Mouse (Mus musculus): ENCODE data around the gene Wscd1.

The Wscd1 gene

DNA sequence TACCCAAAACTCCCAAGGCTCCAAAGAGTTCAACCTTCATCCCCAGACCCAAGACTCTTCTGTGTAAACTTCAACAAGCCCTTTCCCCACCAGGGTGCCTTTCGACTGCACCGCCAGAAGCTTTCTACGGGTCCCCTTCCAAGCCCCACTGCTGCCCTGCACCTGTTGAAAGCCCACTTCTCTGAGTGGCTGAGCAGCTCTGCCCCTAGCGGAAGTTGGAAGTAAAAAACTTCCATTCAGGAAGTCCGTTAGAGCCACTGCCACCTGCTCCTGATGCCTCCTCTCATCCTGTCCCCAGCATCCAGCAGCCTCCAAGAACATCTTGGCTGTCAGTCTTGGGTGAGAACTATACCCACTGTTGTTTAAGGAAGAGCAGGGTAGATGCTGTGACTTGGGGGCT, at the start of gene Wscd1:
Gene Wscd1, plus strand, starts transcription at position 250 of the 400 bp plus-strand sequence.
- no peak for DNase-seq (ENCODE audit: low spot score)

DNA sequence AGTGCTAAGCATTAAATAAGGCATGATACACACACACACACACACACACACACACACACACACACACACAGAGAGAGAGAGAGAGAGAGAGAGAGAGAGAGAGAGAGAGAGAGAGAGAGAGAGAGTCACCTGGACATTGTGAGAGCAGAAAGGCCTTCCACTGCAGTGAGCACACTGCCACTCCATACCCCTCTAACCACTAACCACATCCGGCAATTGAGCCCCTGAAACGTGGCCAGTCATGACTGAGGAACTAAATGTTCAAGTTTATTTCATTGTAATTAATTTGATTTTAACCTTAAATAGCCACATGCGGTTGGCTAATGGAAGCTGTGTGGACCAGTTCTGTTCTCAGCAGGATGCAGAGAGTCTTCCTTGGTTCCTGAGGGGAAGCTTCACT, 21.7 kb upstream of the Wscd1 start:
- no peak for DNase-seq (ENCODE audit: low spot score)

DNA sequence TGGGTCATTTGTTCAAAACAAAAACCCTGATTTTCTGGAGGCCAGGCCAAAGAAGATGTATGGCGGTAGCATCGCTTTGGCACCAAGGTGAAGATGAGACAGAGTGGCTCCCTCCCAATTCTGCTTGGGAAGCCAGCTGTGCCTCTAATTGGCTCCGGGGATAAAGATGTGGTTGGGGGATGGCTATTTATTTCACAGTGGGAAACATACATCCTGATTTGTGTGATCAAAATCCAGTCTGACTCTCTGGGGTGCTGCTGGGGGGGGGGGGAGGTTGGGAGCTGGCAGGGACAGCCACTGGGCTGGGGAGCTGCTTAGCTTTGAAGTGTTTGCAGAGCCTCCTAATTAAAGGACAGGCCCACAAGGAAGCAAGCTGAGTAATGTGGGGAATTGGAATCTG, 20.4 kb upstream of the Wscd1 start:
- DNase-seq (ENCODE audit: low spot score) = no peak

DNA sequence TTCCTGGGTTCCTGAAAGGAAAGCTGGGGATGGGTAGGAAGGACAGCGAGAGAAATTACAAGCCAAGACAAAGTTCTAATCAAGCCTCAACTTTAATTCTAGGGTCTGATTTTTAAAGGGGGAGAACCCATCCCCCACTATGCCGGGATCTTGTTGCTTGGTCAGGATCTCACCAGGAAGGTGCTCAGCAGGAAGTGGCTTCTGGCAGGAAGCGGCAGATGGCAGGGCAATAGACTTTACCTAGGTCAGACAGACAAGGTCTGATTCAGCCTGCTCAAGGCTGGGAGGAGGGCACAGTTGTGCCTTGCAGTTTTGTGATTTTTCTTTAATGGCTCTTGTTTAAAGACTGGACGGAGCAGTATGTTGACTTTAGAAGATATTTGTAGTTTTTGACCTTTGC, 15.9 kb upstream of the Wscd1 start:
- DNase-seq (ENCODE audit: low spot score) = no peak

DNA sequence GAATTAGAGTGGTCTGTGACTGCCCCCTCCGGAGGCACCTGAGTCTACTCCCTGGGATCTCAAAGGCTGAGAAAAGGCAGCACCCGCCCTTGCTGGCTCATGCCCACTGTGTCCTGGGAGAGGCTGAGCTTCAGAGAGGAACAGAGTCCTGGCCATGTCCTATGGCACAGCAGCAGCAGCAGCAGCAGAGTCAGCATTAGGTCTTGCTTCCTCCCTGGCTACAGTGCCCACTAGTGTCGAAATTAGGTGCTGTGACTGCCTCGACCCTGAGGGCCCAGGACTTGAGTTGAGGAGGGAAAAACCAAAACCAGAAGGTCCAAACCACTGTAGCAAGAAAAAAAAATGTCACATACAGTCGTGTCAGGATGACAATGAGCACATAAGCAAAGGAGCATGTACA, 12.6 kb upstream of the Wscd1 start:
- DNase-seq (ENCODE audit: low spot score) = no peak

DNA sequence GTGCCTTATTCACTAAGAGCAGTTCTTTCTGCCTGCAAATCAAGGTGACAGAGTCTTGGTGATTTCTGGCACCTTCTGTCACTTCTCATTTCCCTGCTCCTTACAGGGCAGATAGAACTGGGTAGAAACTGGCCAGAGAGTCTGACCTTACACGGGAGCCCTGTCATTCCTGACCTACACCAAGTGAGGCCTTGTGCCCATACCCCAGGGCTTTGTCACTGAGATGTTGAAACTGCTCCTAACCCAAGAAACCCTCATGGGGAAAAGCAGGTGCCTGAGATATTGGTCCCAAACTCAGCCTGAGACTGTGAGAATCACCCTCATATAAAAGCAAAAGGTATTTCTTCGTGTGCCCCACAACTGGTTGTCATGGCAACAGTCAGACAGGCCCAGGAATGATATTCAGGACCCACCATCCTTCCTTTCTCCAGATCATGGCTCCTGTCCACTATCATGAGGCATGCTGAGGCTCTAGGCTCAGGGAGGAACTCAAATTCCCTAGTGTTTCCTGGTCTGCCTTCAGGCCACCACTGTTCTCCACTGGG, 11.1 kb upstream of the Wscd1 start:
- no peak for DNase-seq (ENCODE audit: low spot score)

DNA sequence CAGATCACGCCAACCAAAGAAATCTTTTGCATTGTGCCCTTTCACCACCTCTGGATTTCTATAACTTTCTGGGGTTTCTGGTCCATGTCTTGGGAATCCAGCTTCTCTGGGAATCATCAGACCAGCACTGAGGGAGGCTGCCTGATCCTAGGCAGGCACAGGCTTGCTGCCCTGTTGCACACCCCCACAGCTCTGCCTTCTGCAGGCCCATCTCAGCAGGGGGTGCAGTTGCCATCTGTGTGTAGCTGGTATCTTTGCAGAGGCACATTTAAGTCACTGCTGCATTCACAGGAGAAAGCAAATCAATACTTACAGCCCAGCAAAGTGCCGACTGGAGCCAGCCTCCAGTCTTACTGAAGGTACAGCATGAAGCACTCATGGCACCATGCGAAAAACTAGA, 3.8 kb upstream of the Wscd1 start:
- DNase-seq (ENCODE audit: low spot score) = no peak

DNA sequence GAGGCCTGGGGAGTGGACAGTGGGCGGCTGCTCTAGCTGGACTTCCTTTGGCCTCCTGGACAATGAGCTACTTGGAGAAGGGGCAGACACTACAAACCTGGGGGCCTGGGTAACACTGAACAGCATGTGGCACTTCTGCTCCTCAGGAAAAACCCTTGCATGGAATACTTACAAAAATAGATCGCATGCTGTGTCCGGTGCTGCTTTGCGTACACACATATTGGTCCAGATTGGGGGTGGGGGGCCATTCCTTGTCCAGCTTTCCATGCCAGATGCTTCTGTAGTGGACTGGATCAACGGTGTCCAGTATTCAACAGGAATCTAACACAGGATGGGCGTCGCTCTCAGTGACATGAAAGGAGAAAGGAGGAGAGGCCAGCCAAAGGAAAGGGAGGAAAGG, 2.0 kb upstream of the Wscd1 start:
- DNase-seq (ENCODE audit: low spot score) = no peak

DNA sequence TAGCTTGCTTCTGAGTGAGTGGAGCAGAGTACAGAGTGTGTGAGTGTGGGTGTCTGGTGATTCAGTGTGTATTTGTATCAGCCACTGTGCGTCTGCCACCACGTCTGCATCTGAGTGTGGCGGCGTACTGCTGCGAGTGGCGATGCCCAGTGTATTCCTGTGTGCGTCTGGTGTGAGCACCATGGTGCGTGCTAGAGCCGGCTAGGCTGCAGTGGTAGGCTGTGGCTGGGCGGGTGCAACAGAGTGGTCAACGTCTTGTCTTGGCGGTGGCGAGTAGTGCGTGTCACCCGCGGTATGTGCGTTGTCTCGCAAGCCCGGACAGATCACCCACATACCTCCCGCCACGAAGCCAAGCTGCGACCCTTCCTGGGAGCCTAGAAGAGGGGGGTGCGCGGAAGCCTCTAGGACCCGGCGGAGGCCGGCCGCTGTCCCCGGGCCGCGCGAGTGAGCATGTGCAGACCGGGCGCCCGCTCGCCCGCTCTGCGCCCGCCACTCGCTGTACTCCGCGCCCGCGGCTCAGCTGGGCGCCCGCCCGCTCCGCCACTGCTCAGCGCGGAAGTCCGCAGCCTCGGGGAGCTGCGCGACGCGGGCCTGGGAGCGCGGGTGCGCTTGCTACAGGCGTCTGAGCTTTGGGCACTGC, 934 bp downstream of the Wscd1 start:
- DNase-seq (ENCODE audit: low spot score) = no peak

DNA sequence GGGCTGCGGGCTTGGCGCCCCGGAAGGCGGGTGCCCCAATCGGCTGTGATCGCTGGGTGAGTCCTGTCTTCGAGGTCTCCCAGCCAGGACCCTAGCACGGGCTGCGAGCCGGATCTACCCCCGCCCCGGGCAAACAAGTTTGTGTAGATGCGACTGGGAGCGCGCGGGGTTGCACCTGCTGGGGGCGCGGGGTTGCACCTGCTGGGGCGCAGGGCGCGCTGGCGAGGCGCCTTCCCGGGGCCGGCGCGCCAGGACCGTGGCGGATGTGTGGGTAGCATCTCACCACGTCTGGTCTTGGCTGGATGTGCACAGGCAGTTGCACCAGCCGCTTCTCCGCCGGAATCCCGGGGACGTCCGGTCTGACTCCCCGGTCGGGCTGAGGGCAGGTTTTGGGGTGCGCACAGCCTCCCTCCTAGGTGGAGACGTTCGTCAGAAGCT, 1.5 kb downstream of the Wscd1 start:
- no peak for DNase-seq (ENCODE audit: low spot score)

DNA sequence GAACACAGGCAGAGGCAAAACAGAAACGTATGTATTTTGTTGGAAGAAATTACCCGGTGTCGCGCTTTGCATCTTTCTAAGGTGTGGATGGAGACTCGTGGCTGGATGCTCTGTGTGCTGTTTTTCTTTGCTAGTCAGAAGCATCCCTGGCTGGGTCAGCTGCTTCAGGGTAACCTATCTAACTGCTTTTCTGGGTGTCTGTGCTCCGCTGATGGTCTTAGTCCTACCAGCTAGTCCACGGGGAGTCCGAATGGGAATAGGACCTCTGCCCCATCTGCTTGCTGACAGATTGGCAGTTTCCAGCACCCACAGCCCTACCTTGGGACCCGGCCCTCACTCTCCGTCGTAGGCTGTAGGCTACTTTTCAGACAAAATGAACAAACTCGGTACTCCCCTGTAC, 2.0 kb downstream of the Wscd1 start:
- DNase-seq (ENCODE audit: low spot score) = no peak

DNA sequence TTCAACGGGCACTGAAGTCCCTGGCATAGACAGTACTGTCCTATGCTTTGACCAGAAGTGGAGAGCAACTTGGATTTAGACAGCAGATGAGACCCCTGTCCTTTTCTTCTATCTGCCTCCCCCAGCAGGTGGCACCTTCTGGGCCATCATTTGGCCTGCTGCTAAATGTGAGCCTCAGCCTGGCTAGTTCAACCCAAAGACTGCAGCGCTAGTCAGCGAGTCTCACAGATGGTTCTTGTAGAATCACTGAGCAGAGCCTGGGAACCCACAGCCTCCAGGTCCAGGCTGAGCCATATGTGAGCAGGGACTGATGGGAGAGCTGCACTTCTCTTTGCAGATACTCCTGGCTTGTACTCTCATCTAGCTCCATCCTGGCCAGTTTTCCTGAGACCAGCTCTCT, 2.9 kb downstream of the Wscd1 start:
- no peak for DNase-seq (ENCODE audit: low spot score)

DNA sequence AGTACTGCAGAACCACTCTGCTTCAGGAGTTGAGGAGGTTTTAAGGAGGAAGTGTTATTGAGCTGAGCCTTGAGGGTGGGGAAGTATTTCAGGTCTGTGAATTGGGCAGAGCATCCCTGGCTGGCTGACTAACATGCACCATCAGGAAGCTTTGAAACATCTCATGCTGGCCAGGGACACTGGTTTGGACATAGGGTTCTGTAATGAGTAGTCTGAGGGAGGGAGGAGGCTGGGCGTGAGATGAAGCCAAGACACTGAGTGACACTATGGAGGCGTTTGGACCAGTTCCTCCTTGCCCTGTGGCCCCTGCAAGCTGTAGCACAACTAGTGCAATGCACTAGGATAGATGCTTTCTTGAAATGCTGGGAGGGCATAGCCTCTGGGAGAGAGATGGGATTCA, 5.4 kb downstream of the Wscd1 start:
- no peak for DNase-seq (ENCODE audit: low spot score)

DNA sequence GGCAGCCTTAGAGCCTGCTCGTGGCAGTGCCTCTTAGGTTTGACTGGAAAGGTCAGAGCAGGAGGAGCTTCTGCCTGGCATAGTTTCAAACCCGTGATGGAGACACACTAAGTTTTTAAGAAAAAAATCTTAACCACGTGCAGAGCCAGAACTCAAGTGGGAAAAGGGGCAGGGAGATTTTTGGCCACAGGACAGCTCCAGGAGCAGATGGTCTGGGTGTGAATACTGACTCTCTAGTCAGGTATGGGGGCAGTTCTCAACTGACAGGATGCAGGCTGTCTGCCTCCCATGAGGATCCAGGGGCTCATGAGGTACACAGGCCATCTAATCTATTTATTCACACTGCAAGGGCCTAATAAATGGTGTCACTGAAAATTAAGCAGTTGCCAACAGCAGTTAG, 6.6 kb downstream of the Wscd1 start:
- DNase-seq (ENCODE audit: low spot score) = no peak

DNA sequence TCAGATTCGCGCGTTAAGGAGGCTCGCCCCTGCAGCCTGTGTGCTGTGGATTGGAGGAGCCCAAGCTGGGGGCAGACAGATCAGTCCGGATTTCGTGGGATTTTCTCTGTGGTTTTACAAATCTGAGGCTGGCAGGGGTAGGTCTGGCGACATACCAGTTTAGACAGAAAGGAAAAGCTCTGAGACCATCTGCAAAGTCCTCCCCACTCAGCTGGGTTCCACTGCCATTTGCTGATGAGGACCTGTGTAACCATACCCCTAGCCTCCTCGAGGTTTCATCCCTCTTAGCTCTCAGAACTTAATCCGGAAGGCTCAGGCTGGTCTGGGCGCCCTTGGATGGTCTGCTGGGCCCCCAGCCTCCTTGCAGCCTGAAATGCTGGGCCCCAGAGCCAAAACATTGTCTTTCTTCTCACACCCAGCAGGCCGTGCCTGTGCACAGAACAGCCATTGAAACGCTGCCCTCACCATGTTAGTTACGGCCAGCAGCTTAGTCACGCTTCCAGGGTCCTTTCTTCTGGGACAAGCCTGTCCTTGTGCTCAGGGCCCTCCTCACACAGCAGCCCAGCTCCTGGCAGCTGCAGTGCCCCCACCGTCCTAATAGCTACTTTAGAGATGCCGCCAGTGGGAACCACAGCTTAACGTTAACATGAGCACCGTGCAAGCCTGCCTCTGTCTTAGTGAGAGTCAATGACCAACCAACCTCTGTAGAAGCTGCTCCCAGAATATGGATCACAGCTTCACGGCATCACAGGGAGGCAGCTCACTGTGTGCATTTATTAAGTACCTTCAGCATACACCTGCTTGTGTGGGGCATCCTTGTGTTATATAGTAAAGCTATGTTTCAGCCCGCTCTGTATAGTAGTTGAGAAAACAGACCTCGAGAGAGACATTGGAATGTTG, 8.7 kb downstream of the Wscd1 start:
- DNase-seq (ENCODE audit: low spot score) = no peak

DNA sequence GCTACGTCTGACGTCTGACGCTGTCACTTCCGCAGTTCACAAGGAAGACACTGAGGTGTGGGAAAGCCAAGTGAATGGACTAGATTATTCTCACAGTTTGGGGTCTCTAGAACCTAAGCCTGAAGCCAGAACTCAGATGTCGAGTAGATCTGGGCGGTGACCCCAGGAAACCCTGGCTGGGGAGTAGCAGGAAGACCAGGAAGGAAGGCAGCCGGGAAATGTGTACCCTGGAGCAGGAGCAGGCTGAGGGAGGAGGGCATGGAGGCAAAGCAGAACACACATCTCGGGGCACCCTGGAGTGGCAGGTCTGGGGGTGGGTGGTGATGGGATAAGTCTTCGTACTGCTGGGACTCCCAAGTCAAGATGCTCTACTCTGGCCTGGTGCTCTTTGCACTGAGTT, 11.3 kb downstream of the Wscd1 start:
- no peak for DNase-seq (ENCODE audit: low spot score)

DNA sequence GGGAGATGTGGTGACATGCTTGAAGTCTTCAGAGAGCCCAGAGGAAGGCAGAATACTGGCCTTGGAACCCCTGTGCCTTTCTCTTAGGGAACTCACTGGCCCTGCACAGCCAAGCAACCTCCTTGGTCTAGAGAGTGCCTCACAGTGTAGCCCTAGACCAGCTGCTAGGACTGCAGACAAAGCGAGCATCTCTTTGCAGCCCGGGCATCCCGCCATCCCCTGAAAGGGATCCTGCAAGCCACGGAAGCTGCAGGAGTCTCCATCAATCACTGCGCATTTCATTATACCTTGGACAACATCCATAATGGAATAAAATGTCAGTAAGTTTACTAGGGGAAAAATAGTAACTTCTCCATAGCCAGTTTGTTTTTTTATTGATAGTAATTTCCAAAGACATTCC, 13.4 kb downstream of the Wscd1 start:
- DNase-seq (ENCODE audit: low spot score) = no peak

DNA sequence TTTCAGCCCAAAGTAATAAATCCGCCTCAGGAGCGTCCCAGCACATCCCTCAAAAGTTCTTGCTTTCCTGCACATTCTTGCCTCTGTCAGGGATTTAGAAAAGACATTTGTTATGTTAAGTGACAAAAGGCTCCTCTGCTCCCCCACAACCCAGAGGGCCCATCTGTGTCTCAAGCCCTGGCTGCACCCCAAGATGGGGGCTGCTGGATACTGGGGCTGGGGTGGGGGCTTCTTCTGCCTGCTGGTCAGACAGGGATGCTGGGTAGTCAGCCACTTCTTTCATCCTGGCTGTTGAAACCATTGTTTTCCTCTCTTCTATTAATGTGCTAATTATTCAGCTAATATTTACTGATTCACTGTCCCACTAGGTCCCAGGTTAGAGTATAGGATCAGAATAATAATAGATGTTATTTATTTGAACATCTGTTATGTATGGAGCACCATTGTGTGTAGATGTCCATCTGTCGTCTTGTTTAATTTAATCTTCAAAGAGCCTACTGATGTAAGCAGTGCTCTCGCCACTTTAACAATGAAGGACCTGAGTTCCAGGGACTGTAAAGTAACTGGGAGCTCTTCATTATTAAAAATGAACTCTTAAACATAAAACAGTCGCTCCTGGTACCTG, 14.0 kb downstream of the Wscd1 start:
- no peak for DNase-seq (ENCODE audit: low spot score)

DNA sequence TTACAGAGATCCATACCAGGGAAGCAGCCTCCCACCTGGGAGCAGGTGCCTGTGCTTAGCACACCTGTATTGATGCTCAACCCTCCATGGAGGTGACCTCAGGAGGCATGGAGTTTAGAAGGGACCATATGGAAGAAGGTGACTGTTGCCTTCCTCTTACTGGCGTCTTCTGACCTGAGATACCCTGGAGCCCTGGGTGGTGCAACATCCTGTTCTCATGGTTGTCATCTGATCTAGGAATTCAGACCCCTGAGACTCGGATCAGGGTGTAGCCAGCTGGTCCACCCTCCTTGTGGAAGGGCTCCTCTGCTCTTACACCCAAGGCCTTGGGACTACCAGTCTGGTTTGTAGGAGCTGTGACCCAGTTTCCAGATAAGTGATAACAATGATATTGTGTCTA, 15.0 kb downstream of the Wscd1 start:
- DNase-seq (ENCODE audit: low spot score) = no peak

DNA sequence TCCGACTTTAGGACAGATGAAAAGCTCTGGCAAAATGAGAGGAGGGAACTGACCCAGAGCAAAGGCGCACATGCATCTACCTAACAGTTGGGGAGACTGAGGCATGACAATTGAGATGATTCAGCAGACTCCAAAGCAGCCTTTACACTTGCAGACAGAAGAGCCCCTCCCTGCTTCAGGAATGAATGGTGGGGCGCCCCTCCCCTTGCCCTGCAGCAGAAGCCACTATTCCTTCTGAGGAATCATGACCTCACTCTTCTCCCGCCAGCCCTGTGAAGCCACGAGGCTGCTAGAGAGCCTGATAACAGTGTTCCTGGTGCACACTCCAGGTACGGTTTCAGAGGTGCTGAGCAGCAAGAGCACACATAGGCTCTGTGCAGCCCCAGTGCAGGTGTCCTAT, 15.6 kb downstream of the Wscd1 start:
- no peak for DNase-seq (ENCODE audit: low spot score)

DNA sequence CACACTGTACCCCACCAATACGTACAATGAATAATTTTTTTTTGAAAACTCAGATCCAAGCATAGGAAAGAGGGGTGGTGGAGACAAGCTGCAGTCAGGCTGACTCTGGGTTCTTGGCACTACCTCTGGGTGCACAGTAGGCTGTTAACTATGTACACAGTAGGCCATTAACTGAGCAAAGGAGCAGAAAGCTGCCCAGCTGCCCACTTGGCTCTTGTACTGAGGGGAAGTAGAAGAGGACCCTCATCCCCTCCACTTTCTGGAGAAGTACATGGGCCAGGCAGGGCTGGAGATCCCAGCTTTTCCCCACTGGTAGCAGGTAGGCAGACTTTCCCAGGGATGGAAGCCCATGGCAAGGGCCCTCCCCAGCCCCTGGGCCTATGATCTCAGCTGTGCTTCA, 16.7 kb downstream of the Wscd1 start:
- DNase-seq (ENCODE audit: low spot score) = no peak

DNA sequence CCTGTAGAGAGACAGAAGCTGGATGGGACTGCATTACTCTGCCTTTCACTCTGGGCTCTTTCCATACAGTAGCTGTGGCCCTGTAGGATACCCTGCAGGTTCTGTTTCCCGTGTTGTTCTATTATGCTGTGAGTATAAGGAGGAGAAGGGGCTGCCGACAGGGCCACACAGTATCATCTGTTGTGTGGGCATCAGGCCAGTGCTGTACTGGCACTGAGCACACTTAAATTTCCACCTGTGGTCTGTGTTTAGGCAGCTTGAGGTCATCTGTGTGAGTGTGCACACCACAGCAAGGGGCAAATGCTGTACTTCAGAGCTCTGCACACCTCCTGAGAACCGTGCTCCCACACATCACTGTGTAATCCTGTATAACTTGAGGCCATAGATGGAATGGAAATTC, 18.0 kb downstream of the Wscd1 start:
- no peak for DNase-seq (ENCODE audit: low spot score)

DNA sequence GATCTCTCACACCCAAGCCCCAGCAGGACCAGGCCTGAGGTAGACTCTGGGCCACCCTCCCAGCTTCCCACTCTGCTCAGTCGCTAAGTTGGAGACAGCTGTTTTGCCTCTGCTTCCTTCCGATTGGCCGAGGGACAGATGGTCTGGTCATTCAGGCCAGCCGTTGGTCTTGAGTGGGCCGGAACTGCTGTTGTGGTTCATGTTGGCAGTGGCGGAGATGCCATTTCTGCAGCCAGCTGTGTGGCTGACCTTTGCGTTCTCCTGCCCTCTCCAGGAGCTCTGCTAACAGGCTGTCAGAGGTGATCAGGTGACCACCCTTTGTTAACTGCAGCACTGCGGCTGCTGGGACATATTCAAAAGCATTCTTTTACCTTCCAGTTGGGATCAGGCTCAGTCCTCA, 20.0 kb downstream of the Wscd1 start:
- no peak for DNase-seq (ENCODE audit: low spot score)

Measured in ovary, postnatal 10 days (tissue).